Mouse (Mus musculus) cerebellum, adult 2 months (tissue): ENCODE data around the gene Faap100.

ENCODE experiments used
- CTCF ChIP-seq: fragments of 200-500 bp; IDR thresholded peaks from 2 replicates; pipeline ENCODE4 v1.5.1; 2011; ENCODE audit warnings: low read depth, mild to moderate bottlenecking, control low read depth, low read length, moderate library complexity, borderline replicate concordance; ENCODE audit not compliant: insufficient read depth
- POLR2A ChIP-seq: fragments of 200-500 bp; IDR thresholded peaks from 2 replicates; pipeline ENCODE4 v1.6.1; 2011; ENCODE audit warnings: low read length, control low read depth, borderline replicate concordance; ENCODE audit not compliant: insufficient read depth

DNA sequence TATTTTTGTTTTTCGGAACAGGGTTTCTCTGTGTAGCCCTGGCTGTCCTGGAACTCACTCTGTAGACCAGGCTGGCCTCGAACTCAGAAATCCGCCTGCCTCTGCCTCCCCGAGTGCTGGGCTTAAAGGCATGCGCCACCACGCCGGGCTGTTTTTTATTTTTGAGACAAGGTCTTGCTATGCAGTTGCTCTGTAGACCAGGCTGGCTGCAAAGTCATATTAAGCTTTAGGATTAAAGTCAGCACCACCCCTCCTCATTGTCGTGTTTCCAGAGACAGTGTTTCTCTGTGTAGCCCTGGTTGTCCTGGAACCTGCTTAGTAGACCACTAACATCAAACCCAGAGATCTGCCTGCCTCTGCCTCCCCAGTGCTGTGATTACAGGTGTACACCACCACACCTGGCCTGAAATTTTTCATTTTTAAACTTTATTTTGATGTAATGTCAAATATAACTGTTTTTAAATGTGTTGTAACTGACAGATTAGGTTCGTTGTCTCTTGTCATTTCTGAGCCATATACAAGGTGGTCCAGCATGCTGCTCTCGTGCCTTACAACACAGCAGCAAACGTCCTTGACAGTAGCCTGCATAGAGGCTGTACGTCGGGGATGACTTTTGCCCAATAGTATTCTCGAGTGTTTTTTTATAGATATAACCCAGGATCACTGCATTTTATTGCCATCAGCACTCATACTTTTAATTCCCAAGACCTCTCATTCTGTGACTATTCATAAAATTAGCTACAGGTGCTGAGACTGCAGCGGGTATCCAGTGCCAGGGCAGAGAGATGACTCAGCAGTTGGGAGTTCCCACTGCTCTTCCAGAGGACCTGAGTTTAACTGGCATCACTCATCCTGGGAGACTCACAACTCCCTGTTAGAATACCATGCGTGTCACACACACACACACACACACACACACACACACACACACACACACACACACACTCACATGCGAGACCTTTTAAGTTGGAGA, 24.0 kb downstream of the Faap100 start:
- no peak for TF ChIP-seq POLR2A
- no peak for TF ChIP-seq CTCF
